Mouse (Mus musculus): Measurements from ENCODE around the gene Grm1. TPM values are rescaled to one million over a fixed set of nuclear protein-coding genes. Genes with fewer than 3 reads are reported as not detected.

Grm1 gene
- polyA plus RNA-seq, 1 experiment = 0.11 TPM

GRCm38 (mm10) chr10:10726501-10726900 is 355.7 kb downstream of the Grm1 start:
- no peak for DNase-seq (ENCODE audit: low read depth)

GRCm38 (mm10) chr10:10710837-10711236 is 371.3 kb downstream of the Grm1 start:
- no peak for DNase-seq (ENCODE audit: low read depth)

- DNase-seq (ENCODE audit: low read depth) = no peak
Observed at GRCm38 (mm10) chr10:10710359-10710758, 371.8 kb downstream of the Grm1 start.

GRCm38 (mm10) chr10:10708031-10708430 is 374.1 kb downstream of the Grm1 start:
- DNase-seq (ENCODE audit: low read depth) = peak; percentile 58

- DNase-seq (ENCODE audit: low read depth) = no peak
Observed at GRCm38 (mm10) chr10:10701326-10701725, 380.8 kb downstream of the Grm1 start.

GRCm38 (mm10) chr10:10700903-10701302 is 381.3 kb downstream of the Grm1 start:
- no peak for DNase-seq (ENCODE audit: low read depth)

GRCm38 (mm10) chr10:10697497-10697896 is 384.7 kb downstream of the Grm1 start:
- DNase-seq (ENCODE audit: low read depth) = no peak

- no peak for DNase-seq (ENCODE audit: low read depth)
Observed at GRCm38 (mm10) chr10:10689668-10690223, 392.4 kb downstream of the Grm1 start.

- no peak for DNase-seq (ENCODE audit: low read depth)
Observed at GRCm38 (mm10) chr10:10688907-10689667, 393.1 kb downstream of the Grm1 start.

- no peak for DNase-seq (ENCODE audit: low read depth)
Observed at GRCm38 (mm10) chr10:10681048-10681447, 401.1 kb downstream of the Grm1 start, which contains the start of gene Gm10944. Gene Gm10944 (plus strand): TSS chr10:10681348.

GRCm38 (mm10) chr10:10659976-10660375 is 422.2 kb downstream of the Grm1 start:
- no peak for DNase-seq (ENCODE audit: low read depth)

GRCm38 (mm10) chr10:10659161-10659560 is 423.0 kb downstream of the Grm1 start:
- no peak for DNase-seq (ENCODE audit: low read depth)

GRCm38 (mm10) chr10:10656621-10657020 is 425.5 kb downstream of the Grm1 start:
- DNase-seq (ENCODE audit: low read depth) = no peak

GRCm38 (mm10) chr10:10655991-10656390 is 426.2 kb downstream of the Grm1 start:
- DNase-seq (ENCODE audit: low read depth) = no peak

Other genes starting within 250 kb of the Grm1 start
- 3.5 and 4.7 TPM in 2 replicates for gene Shprh, start 67.1 kb upstream of the Grm1 start, polyA plus RNA-seq (2012; rRNA removed)
- gene Fbxo30, start 199.0 kb upstream of the Grm1 start, polyA plus RNA-seq (2012; rRNA removed) = 2.7 and 3.1 TPM in 2 replicates

Measured in gonadal fat pad, adult 2 months (tissue).